Mouse (Mus musculus) bone marrow, adult 2 months (tissue): Measurements from ENCODE around the gene Pdx1. TPM values are rescaled to one million over a fixed set of nuclear protein-coding genes. Genes with fewer than 3 reads are reported as not detected.

Source experiments
- H3K27ac ChIP-seq: fragments of 200-500 bp; 2 replicates; pipeline ENCODE4 v1.5.1; 2012; ENCODE audit warnings: low read depth, mild to moderate bottlenecking, control low read depth, inconsistent platforms, low read length; ENCODE audit not compliant: control insufficient read depth, poor library complexity, insufficient read depth
- H3K4me1 ChIP-seq: fragments of 200-500 bp; 2 replicates; pipeline ENCODE4 v1.6.1; 2011; ENCODE audit warnings: low read length; ENCODE audit not compliant: control insufficient read depth, insufficient read depth
- H3K4me3 ChIP-seq: fragments of 200-500 bp; replicated peaks from 2 replicates; pipeline ENCODE3; 2011; ENCODE audit warnings: mild to moderate bottlenecking, low read depth, low read length, control low read depth; ENCODE audit not compliant: control insufficient read depth
- CTCF ChIP-seq: fragments of 200-500 bp; IDR thresholded peaks from 2 replicates; pipeline ENCODE4 v1.5.1; 2011; ENCODE audit warnings: low read length, control low read depth; ENCODE audit not compliant: control insufficient read depth, insufficient read depth
- POLR2A ChIP-seq: fragments of 200-500 bp; IDR thresholded peaks from 2 replicates; pipeline ENCODE4 v1.6.1; 2011; ENCODE audit warnings: low read depth, mild to moderate bottlenecking, control low read depth, low read length, borderline replicate concordance; ENCODE audit not compliant: control insufficient read depth
- WGBS: fragments of 180-500 bp; shearing (Covaris S2); methylation state at CpG from one replicate; pipeline ENCODE4 v1.1.7; 2018; 5-methylcytosine and 5-hydroxymethylcytosine counted together
- polyA plus RNA-seq: library from polyadenylated mRNA; stranded (reverse); fragments of >200 nt; gene quantifications from 2 replicates; pipeline ENCODE4 v1.2.4, GENCODE M21; 2011; ENCODE audit warnings: low replicate concordance; ENCODE audit not compliant: missing spikeins, insufficient read depth, insufficient read length

Pdx1 gene
- polyA plus RNA-seq, 1 experiment, result not detected

DNA sequence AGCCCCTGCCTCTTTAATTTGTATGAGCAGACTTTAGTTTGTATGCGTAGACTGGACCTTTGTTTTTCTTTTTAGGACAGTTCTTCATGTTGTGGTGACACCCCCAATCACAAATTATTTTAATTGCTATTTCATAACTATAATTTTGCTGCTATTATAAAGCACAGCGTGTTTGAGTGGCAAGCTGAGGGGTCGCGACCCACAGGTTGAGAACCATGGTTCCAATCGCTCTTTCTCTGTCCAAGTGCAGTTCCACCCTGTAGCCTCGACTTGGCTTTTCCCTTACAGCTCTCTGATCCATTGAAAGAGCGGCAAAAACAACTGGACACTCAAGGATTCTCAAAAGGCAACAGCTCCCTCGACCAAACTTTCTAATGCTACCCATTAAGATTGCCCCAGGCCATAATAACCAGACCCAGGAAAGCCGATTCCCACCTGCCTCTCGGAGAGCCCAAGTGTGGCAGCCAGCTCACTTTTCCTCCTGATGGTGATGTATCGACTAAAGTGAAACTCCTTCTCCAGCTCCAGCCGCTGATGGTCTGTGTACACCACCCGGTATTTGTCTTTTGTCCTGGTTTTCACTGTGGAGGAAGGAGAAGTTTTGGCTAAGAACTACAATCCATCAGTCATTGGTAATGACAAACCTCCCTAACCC, 33.1 kb downstream of the Pdx1 start:
- WGBS, result 12% methylated on average over 13 of the region's 13 CpGs
- Histone ChIP-seq H3K27ac (no peak overlapping the region), H3K4me1 (no peaks in the 10 kb centered on the region), H3K4me3 (no peak overlapping the region)
- no peak for TF ChIP-seq POLR2A
- TF ChIP-seq CTCF, result no peak

DNA sequence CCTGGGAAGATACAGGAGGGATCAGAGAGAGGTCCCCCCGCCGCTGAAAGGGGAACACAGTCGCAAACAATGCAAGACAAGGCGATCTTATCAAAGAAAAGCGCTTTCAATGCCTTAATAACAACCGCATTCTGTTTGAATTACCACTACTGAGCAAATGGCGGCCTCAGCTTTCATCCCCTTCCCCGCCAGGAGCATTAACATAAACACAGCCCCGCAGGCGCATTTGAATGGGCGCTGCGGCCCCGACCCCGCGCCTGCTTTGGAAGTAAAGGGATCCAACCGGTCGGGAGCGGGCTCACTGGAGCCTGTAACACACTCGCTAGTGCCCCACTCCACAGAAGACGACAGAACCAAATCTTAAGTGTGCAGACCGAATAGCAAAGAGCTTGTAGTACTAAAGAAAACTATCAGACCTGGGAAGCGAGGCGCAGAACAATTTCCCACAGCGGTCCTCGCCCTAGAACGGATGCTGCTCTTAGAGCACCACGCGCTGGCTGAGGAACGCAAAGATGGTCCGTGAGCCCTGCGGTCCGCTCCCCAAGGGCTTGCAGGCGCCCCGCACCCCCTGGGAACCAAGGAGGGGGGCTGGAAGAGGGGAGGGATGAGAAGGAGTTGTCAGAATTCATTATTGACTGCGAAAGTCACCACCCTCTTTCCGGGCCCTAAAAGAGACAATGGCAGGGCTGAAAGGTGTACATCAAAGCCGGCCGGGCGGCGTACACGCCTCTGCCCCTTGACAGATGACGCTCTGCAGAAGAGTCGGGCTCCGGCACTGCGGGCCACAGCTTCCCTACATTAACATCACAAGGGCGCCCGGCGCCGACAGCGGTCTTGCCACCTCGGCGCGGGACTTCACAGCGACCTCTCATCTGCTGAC, 34.8 kb downstream of the Pdx1 start:
- no peaks in the 10 kb centered on the region for H3K4me1 ChIP-seq
- TF ChIP-seq CTCF (no peak), POLR2A (no peak)
- H3K4me3 ChIP-seq, result no peak overlapping the region
- 3% methylated on average over 54 of the region's 54 CpGs for WGBS
- no peak overlapping the region for H3K27ac ChIP-seq

DNA sequence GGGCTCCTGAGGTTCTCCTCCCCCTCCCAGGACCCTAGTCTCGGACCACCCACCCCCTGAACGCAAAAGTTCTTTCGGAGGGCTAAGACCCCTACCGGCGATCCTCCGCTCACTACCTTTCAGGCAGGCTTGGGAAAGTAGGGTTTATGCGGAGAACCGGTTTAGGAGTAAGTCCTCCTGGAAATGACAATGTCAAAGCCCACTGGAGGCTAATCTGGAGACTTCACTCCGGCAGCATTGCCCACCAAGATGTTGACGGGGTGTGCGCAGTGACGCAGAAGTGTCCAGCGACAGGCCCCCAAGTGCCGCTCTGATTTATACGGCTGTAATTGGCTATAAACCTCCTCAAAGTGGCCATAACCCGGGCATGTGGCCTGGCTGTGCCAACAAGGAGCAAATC, 35.4 kb downstream of the Pdx1 start:
- TF ChIP-seq CTCF, result no peak
- no peak for TF ChIP-seq POLR2A
- 5% methylated on average over 16 of the region's 16 CpGs for WGBS
- Histone ChIP-seq H3K27ac (no peak overlapping the region), H3K4me3 (no peak overlapping the region), H3K4me1 (no peaks in the 10 kb centered on the region)

DNA sequence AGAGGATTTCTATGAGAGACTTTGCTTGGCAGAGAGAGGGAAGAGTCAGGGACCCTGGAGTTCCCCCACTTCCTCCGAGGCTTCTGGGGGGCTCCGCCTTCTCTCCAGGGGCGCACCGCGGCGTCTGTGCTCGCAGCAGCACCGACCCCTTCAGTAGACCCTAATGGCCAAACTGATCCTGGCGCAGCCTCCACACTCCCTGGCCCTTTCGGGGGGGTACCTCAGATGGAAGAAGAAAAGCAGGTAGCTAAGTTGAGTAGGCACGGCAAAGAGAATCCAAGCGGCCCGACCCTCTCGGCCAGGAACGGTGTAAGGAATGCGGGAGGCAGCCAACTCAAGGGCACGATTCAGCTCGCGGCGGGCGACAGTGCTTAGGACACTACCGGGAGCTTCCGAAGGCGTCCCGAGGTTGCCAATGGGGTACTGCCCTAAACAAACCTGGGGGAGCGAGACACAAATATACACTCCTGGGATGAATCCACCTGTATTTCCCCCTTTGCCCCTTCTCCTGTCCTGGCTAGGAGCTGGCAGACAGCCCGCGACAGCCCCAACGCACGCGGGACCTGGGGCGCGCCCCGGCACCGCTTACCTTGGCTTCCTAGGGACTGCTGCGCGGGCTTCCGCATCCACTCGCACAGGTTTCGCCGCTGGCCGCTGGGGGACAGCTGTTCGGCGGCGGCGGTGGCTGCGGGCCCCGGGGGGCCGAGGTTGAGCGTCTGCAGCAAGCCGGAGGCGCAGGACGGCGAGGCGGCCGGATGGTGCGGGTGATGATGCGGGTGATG, 36.3 kb downstream of the Pdx1 start:
- Histone ChIP-seq H3K4me3 (no peak overlapping the region), H3K4me1 (no peaks in the 10 kb centered on the region), H3K27ac (no peak overlapping the region)
- TF ChIP-seq CTCF, result no peak
- no peak for TF ChIP-seq POLR2A
- 2% methylated on average over 58 of the region's 58 CpGs for WGBS

DNA sequence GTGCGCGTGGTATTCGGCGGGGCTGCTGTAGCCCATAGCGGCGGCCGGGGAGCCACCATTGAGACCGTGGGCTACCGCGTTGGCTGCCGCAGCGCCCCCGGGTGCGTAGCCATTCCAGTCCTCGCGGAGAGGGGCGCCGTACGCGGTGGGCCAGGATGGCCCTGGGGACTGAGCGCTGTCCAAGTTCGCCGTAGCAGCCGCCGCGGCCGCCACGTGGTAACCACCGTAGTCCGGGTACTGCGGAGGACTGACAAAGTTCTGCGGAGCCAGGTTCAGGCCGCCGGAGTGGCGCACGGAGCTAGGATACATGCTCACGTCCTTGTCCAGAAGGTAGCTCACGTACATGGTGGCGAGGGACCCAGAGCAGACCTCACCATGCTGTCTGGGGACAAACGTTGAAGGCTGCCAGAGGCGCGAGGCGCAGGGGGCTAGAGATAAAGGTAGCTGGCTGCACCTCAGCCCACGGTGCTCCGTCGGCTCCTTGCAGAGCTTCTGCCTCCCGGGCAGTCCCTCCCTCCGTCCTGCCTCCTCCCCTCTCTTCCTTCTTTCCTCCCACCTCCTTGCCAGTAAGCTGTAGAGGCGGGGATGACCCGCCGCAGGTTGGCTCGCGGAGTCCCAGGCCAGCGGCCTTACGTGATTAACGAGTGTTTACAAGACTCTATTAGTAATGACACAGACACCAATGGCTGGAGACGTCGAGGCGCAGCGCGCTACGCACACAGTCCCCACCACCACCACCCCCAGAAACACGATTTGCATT, 37.1 kb downstream of the Pdx1 start, which contains the start of gene Cdx2:
Gene Cdx2, minus strand, starts transcription at position 633 of the 760 bp plus-strand sequence.
- WGBS, result 3% methylated on average over 63 of the region's 63 CpGs
- TF ChIP-seq POLR2A, result no peak
- TF ChIP-seq CTCF, result no peak
- Histone ChIP-seq H3K4me1 (no peaks in the 10 kb centered on the region), H3K4me3 (no peak within 1 kb of the TSS), H3K27ac (no peak within 1 kb of the TSS)

DNA sequence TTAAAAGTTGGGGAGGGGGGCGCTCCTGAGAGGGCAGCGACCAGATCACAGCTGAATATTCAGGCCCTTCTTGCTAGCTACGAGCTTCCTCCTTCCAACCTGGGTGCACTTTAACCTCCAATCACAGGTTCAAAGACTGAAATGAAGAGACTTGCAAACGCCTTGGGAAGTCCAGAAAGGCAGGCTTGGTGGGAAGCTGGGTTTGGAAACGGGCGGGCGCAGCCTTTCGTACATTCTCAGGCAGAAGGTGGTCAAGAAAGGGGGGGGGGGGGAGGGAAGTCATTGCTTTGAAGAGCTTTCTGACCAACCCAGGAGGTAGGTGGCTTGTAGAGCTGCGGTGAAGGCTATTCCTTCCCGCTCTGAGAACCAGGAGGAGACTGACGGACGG, 37.6 kb downstream of the Pdx1 start:
- Histone ChIP-seq H3K4me3 (no peak overlapping the region), H3K27ac (no peak overlapping the region), H3K4me1 (no peaks in the 10 kb centered on the region)
- 12% methylated on average over 12 of the region's 12 CpGs for WGBS
- TF ChIP-seq POLR2A, result no peak
- TF ChIP-seq CTCF, result no peak

DNA sequence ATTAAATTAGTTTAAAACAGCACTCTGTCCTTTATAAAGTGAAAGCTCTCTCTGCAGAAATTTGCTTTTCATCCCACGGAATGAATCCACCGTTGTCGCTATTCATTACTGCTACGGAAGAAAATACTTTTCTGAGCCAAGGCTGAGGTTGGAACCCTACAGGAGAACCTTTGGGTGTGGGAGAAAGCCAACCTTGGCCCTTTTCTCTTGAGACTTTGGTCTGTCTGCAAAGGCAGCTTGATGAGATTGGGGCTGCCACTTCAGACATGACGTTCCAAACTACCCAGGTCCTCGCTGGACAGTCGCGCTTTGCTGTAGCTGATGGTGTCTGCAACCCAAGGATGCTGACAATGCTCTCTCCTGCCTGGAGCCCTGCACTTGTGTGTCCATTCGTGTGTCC, 38.7 kb downstream of the Pdx1 start:
- no peak for TF ChIP-seq CTCF
- no peak for TF ChIP-seq POLR2A
- no peak overlapping the region for H3K27ac ChIP-seq
- 18% methylated on average over 9 of the region's 9 CpGs for WGBS
- no peaks in the 10 kb centered on the region for H3K4me1 ChIP-seq
- H3K4me3 ChIP-seq, result no peak overlapping the region

DNA sequence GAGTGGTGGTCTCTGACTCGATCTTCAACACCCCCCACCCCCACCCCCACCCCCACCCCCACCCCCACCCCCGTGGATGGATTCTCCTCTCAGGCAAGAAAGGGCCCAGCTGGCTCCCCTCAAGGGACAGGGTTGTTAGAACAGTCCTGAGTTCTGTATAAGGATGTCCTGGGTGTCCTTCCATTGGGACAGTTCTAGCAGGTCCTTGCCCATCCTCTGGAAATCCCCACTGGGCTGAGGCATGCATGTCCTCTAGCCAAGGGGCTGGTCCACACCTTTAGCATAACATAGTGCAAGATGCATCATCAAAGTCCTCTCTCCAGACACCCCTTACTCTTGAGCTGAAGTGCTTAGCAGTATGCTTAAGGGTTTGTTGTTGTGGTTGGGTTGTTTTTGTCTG, 40.0 kb downstream of the Pdx1 start:
- Histone ChIP-seq H3K4me3 (no peak overlapping the region), H3K4me1 (no peaks in the 10 kb centered on the region), H3K27ac (no peak overlapping the region)
- WGBS, result 6% methylated on average over 2 of the region's 2 CpGs
- no peak for TF ChIP-seq POLR2A
- TF ChIP-seq CTCF, result no peak
